13 mouse cellular contexts compared by ENCODE assay signal in the genomic region with DNA sequence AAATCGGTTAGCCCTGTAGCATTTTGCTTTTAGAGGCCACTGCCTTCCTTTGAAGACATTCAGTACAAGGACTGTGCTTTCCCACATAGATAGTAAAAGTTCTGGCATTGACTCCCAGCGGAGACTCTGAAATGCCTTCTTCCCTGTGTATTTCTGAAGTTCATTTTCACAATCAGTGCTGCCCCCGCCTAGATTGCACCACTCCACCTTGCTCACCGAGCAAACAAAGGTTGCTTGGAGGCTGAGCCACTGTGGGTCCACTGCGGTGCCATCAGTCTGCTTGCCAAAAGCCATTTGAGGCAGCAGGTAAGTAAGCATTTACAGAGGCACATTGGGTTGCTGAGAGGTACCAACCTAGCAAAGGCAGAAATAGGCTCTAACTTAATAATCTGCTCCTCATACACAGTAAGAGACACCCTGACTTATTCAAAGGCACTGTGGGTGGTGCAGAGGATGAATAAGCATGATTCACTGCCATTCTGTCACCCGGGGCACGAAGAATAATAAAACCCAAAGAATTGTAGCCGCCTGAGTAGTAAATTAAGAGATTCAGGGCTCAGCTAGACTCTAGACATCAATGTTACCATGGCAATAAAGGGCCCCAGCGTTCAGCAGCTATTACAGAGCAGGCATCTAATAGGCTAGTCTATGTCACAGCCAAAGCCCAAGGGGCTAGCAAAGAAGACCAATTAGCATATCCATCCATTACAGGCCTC. TPM values are rescaled to one million over a fixed set of nuclear protein-coding genes. Genes with fewer than 3 reads are reported as not detected.
DNase-seq lines count a peak whose midpoint lies in the region; ATAC-seq lines count a peak whose summit lies in the region.
"Had no signal": no experiment of that assay in that cellular context is flagged by ENCODE, and none has a peak within 500 bp of the region (broad histone marks: within the 10 kb centered on the region; RNA-seq: fewer than 3 reads in every experiment).

No protein-coding gene starts in this region.

- WGBS in kidney, embryonic 15.5 days: 48% methylated on average over 9 of the region's 9 CpGs
- 58% methylated on average over 9 of the region's 9 CpGs for WGBS in hindbrain, embryonic 10.5 days
- WGBS in midbrain, embryonic 13.5 days: 45% methylated on average over 9 of the region's 9 CpGs
- whole genome bisulfite sequencing in limb, embryonic 10.5 days: 67% methylated on average over 9 of the region's 9 CpGs

- no peak overlapping the region for H3K27ac ChIP-seq in kidney, embryonic 15.5 days
- no peak overlapping the region for H3K27ac ChIP-seq in hindbrain, embryonic 10.5 days
- H3K27ac ChIP-seq in midbrain, embryonic 13.5 days: peak overlapping the region; percentile 78
- no peak overlapping the region for H3K27ac ChIP-seq in limb, embryonic 10.5 days
- H3K27ac ChIP-seq: embryonic facial prominence, embryonic 15.5 days had no signal

- no peak overlapping the region for H3K4me3 ChIP-seq in kidney, embryonic 15.5 days (replicated peaks)
- H3K4me3 ChIP-seq in hindbrain, embryonic 10.5 days: no peak overlapping the region
- no peak overlapping the region for H3K4me3 ChIP-seq in midbrain, embryonic 13.5 days (replicated peaks)
- H3K4me3 ChIP-seq in limb, embryonic 10.5 days: no peak overlapping the region
- H3K4me3 ChIP-seq: embryonic facial prominence, embryonic 15.5 days; heart, embryonic 12.5 days had no signal

- no peak for DNase-seq in kidney, postnatal 36 days
- DNase-seq in embryo, embryonic 10 days (ENCODE audit: low spot score): peak; percentile 36
- DNase-seq in hindbrain, embryonic 10.5 days (ENCODE audit: low spot score): peak; percentile 13
- no peak for DNase-seq in limb, embryonic 10.5 days (ENCODE audit: low spot score)
- DNase-seq in cerebellum, adult 8-10 months: no peak
- no peak for DNase-seq in gastrocnemius, adult 18-20 months (ENCODE audit: low spot score)
- DNase-seq: B cell, adult 2 months; kidney, adult 2 months had no signal

- H3K36me3 ChIP-seq in kidney, embryonic 15.5 days: no peaks in the 10 kb centered on the region
- no peaks in the 10 kb centered on the region for H3K36me3 ChIP-seq in hindbrain, embryonic 10.5 days
- no peaks in the 10 kb centered on the region for H3K36me3 ChIP-seq in midbrain, embryonic 13.5 days
- no peaks in the 10 kb centered on the region for H3K36me3 ChIP-seq in limb, embryonic 10.5 days
- H3K36me3 ChIP-seq: embryonic facial prominence, embryonic 15.5 days; heart, embryonic 12.5 days had no signal

- H3K27me3 ChIP-seq in kidney, embryonic 15.5 days: no peaks in the 10 kb centered on the region; the same call in 1 of the 2 replicates
- H3K27me3 ChIP-seq in hindbrain, embryonic 10.5 days (ENCODE audit: insufficient read depth, poor library complexity, severe bottlenecking): 0 out of 2 replicates have a peak, but pooled peaks cover 5% of the 10 kb centered on the region
- no peaks in the 10 kb centered on the region for H3K27me3 ChIP-seq in midbrain, embryonic 13.5 days
- H3K27me3 ChIP-seq in limb, embryonic 10.5 days (ENCODE audit: low read depth, poor library complexity, severe bottlenecking): no peaks in the 10 kb centered on the region
- H3K27me3 ChIP-seq: embryonic facial prominence, embryonic 15.5 days; heart, embryonic 12.5 days had no signal

- H3K9ac ChIP-seq in kidney, embryonic 15.5 days: no peak overlapping the region
- H3K9ac ChIP-seq in midbrain, embryonic 13.5 days (replicated peaks): no peak overlapping the region
- H3K9ac ChIP-seq: embryonic facial prominence, embryonic 15.5 days; heart, embryonic 12.5 days had no signal

- H3K9me3 ChIP-seq in kidney, embryonic 15.5 days (replicated peaks): no peaks in the 10 kb centered on the region
- no peaks in the 10 kb centered on the region for H3K9me3 ChIP-seq in hindbrain, embryonic 10.5 days
- no peaks in the 10 kb centered on the region for H3K9me3 ChIP-seq in midbrain, embryonic 13.5 days
- H3K9me3 ChIP-seq in limb, embryonic 10.5 days (replicated peaks): no peaks in the 10 kb centered on the region
- H3K9me3 ChIP-seq: embryonic facial prominence, embryonic 15.5 days; heart, embryonic 12.5 days had no signal

- ATAC-seq in kidney, embryonic 15.5 days (replicated peaks; ENCODE audit: low FRiP score): peak; percentile 69; the same call in 1 of the 2 replicates
- ATAC-seq in midbrain, embryonic 13.5 days: peak; percentile 99

- no peak overlapping the region for H3K4me2 ChIP-seq in kidney, embryonic 15.5 days
- H3K4me2 ChIP-seq in midbrain, embryonic 13.5 days (replicated peaks): no peak overlapping the region
- H3K4me2 ChIP-seq: embryonic facial prominence, embryonic 15.5 days; heart, embryonic 12.5 days had no signal

- H3K4me1 ChIP-seq in kidney, embryonic 15.5 days: no peaks in the 10 kb centered on the region
- H3K4me1 ChIP-seq in hindbrain, embryonic 10.5 days (replicated peaks): peaks cover 11% of the 10 kb centered on the region; the same call in 1 of the 2 replicates
- peaks cover 13% of the 10 kb centered on the region for H3K4me1 ChIP-seq in midbrain, embryonic 13.5 days (replicated peaks)
- H3K4me1 ChIP-seq in limb, embryonic 10.5 days: no peaks in the 10 kb centered on the region
- H3K4me1 ChIP-seq: embryonic facial prominence, embryonic 15.5 days had no signal

RNA-seq across cellular contexts. Expression of gene Atp1b4, which starts 2.9 kb away (rescaled TPM):
- polyA plus RNA-seq in kidney, embryonic 15.5 days (2015; fragmentation: Nextera tagmentation; extraction: Ambion mirVana): 0.95 and 3.2 TPM in 2 replicates
- not detected in 2 replicates for polyA plus RNA-seq in hindbrain, embryonic 10.5 days (2016; fragmentation: Nextera tagmentation; extraction: Ambion mirVana)
- not detected in 2 replicates for polyA plus RNA-seq in midbrain, embryonic 13.5 days (2015; fragmentation: Nextera tagmentation; extraction: Ambion mirVana)
- not detected in 2 replicates for polyA plus RNA-seq in limb, embryonic 10.5 days (2016; fragmentation: Nextera tagmentation; extraction: Ambion mirVana)
- 1 to 10 TPM; 1.6 to 4.3 TPM for total RNA-seq in gastrocnemius, adult 18-20 months (2021)
- polyA plus RNA-seq: heart, embryonic 12.5 days; limb, embryonic 11.5 days had no signal

Comparison
In these comparisons a context has a peak if more than half of its experiments do, and no peak if none do; other contexts are left out.
1. DNase-seq: peak in embryo, embryonic 10 days (single experiment) and hindbrain, embryonic 10.5 days (single experiment); none in kidney, postnatal 36 days (0 of 2), limb, embryonic 10.5 days (single experiment), cerebellum, adult 8-10 months (single experiment) and gastrocnemius, adult 18-20 months (single experiment).